Mouse (Mus musculus) limb, embryonic 14.5 days (tissue): ENCODE data around the gene Spin1. TPM values are rescaled to one million over a fixed set of nuclear protein-coding genes. Genes with fewer than 3 reads are reported as not detected.

Experiments used
- ATAC-seq: fragments of 200-750 bp; cut with Nextera tagmentation; 2 replicates; pipeline ENCODE4 v1.8.0; 2017; ENCODE audit warnings: low read depth, moderate number of reproducible peaks, moderate TSS enrichment; ENCODE audit not compliant: low FRiP score
- DNase-seq: peaks from one replicate; pipeline ENCODE4 v3.0.0-alpha.2; 2015; ENCODE audit warnings: low spot score
- H3K27ac ChIP-seq: fragments of 300-500 bp; sonication (generic); replicated peaks from 2 replicates; pipeline ENCODE4 v1.5.1; 2014; ENCODE audit warnings: low read depth, mild to moderate bottlenecking, low read length, moderate library complexity, mixed read lengths
- H3K27me3 ChIP-seq: fragments of 300-500 bp; sonication (generic); 2 replicates; pipeline ENCODE4 v1.6.1; 2014; ENCODE audit warnings: low read length, mixed read lengths; ENCODE audit not compliant: control insufficient read depth, insufficient read depth
- H3K36me3 ChIP-seq: fragments of 300-500 bp; sonication (generic); 2 replicates; pipeline ENCODE4 v1.6.1; 2014; ENCODE audit warnings: mild to moderate bottlenecking, low read length, moderate library complexity, mixed read lengths; ENCODE audit not compliant: control insufficient read depth, insufficient read depth
- H3K4me1 ChIP-seq: fragments of 300-500 bp; sonication (generic); 2 replicates; pipeline ENCODE4 v1.6.1; 2014; ENCODE audit warnings: antibody characterized with exemption, low read length, mixed read lengths; ENCODE audit not compliant: control insufficient read depth, insufficient read depth
- H3K4me2 ChIP-seq: fragments of 300-500 bp; sonication (generic); replicated peaks from 2 replicates; pipeline ENCODE4 v1.6.1; 2014; ENCODE audit warnings: low read depth, mild to moderate bottlenecking, low read length, moderate library complexity; ENCODE audit not compliant: severe bottlenecking
- H3K4me3 ChIP-seq: fragments of 300-500 bp; sonication (generic); replicated peaks from 2 replicates; pipeline ENCODE4 v1.5.1; 2014; ENCODE audit warnings: low read length
- H3K9ac ChIP-seq: fragments of 300-500 bp; sonication (generic); 2 replicates; pipeline ENCODE4 v1.6.1; 2014; ENCODE audit warnings: mild to moderate bottlenecking, low read depth, low read length, moderate library complexity; ENCODE audit not compliant: severe bottlenecking
- H3K9me3 ChIP-seq: fragments of 300-500 bp; sonication (generic); 2 replicates; pipeline ENCODE4 v1.6.1; 2016; ENCODE audit warnings: low read length; ENCODE audit not compliant: control insufficient read depth
- POLR2A ChIP-seq: fragments of 200-500 bp; IDR thresholded peaks from 2 replicates; pipeline ENCODE4 v1.8.0; 2012; ENCODE audit warnings: inconsistent platforms, mild to moderate bottlenecking, moderate library complexity, borderline replicate concordance; ENCODE audit not compliant: insufficient read depth, insufficient read length; ENCODE audit errors: extremely low read depth
- WGBS: fragments of 180-500 bp; shearing (Covaris S2); extraction: QIAGEN DNeasy Blood & Tissue Kit; methylation state at CpG from one replicate; pipeline ENCODE4 v1.1.7; 2014; 5-methylcytosine and 5-hydroxymethylcytosine counted together
- polyA plus RNA-seq, 2 experiments: library from polyadenylated mRNA; depleted of rRNA in 1 of 2; stranded (reverse) in 1 of 2; unstranded in 1 of 2; fragments of >200 nt; fragmentation: Nextera tagmentation in 1 of 2; extraction: Ambion mirVana in 1 of 2; gene quantifications; 2 replicates each; pipeline versions ENCODE4 v1.2.1 to v1.2.3; 2012 to 2014

The Spin1 gene
- polyA plus RNA-seq, 2 experiments, result 70.6 to 115 TPM

- ATAC-seq (no peak), DNase-seq (no peak)
- Histone ChIP-seq H3K9me3 (0 out of 2 replicates have a peak, but pooled peaks cover 4% of the 10 kb centered on the region), H3K27me3 (no peaks in the 10 kb centered on the region), H3K4me3 (no peak overlapping the region), H3K9ac (no peak overlapping the region), H3K36me3 (peaks cover 10% of the 10 kb centered on the region), H3K4me1 (no peaks in the 10 kb centered on the region), H3K4me2 (no peak overlapping the region), H3K27ac (no peak overlapping the region)
- whole genome bisulfite sequencing, result 76% methylated on average over 2 of the region's 2 CpGs
- no peak for TF ChIP-seq POLR2A
These were observed 61.0 kb downstream of the Spin1 start for GRCm38 (mm10) chr13:51161672-51162071.

GRCm38 (mm10) chr13:51162246-51162645, 61.6 kb downstream of the Spin1 start:
- no peak overlapping the region for H3K4me2 ChIP-seq
- H3K27me3 ChIP-seq, result no peaks in the 10 kb centered on the region
- no peak for DNase-seq
- no peak for ATAC-seq
- no peak overlapping the region for H3K4me3 ChIP-seq
- H3K27ac ChIP-seq, result no peak overlapping the region
- H3K4me1 ChIP-seq, result no peaks in the 10 kb centered on the region
- peaks cover 6% of the 10 kb centered on the region; the same call in 1 of the 2 replicates for H3K36me3 ChIP-seq
- H3K9ac ChIP-seq, result no peak overlapping the region
- WGBS, result 91% methylated on average over 6 of the region's 6 CpGs
- TF ChIP-seq POLR2A, result no peak
- H3K9me3 ChIP-seq, result 0 out of 2 replicates have a peak, but pooled peaks cover 4% of the 10 kb centered on the region

GRCm38 (mm10) chr13:51166711-51167110, 66.0 kb downstream of the Spin1 start:
- DNase-seq, result no peak
- 0 out of 2 replicates have a peak, but pooled peaks cover 4% of the 10 kb centered on the region for H3K9me3 ChIP-seq
- no peak overlapping the region for H3K27ac ChIP-seq
- H3K36me3 ChIP-seq, result no peaks in the 10 kb centered on the region
- ATAC-seq, result no peak
- peaks cover 3% of the 10 kb centered on the region; the same call in 1 of the 2 replicates for H3K4me1 ChIP-seq
- no peaks in the 10 kb centered on the region for H3K27me3 ChIP-seq
- 49% methylated on average over 11 of the region's 11 CpGs for WGBS
- H3K9ac ChIP-seq, result no peak overlapping the region
- H3K4me3 ChIP-seq, result no peak overlapping the region
- H3K4me2 ChIP-seq, result no peak overlapping the region
- TF ChIP-seq POLR2A, result no peak

- Histone ChIP-seq H3K4me3 (peak overlapping the region; percentile 52), H3K9ac (no peak overlapping the region), H3K27ac (no peak overlapping the region), H3K27me3 (no peaks in the 10 kb centered on the region), H3K4me1 (peaks cover 5% of the 10 kb centered on the region; the same call in 1 of the 2 replicates), H3K9me3 (no peaks in the 10 kb centered on the region), H3K4me2 (peak overlapping the region; percentile 98), H3K36me3 (no peaks in the 10 kb centered on the region)
- WGBS, result 34% methylated on average over 11 of the region's 11 CpGs
- no peak for TF ChIP-seq POLR2A
- DNase-seq, result no peak
- ATAC-seq, result no peak
These were observed 69.5 kb downstream of the Spin1 start for GRCm38 (mm10) chr13:51170215-51170614.

DNA sequence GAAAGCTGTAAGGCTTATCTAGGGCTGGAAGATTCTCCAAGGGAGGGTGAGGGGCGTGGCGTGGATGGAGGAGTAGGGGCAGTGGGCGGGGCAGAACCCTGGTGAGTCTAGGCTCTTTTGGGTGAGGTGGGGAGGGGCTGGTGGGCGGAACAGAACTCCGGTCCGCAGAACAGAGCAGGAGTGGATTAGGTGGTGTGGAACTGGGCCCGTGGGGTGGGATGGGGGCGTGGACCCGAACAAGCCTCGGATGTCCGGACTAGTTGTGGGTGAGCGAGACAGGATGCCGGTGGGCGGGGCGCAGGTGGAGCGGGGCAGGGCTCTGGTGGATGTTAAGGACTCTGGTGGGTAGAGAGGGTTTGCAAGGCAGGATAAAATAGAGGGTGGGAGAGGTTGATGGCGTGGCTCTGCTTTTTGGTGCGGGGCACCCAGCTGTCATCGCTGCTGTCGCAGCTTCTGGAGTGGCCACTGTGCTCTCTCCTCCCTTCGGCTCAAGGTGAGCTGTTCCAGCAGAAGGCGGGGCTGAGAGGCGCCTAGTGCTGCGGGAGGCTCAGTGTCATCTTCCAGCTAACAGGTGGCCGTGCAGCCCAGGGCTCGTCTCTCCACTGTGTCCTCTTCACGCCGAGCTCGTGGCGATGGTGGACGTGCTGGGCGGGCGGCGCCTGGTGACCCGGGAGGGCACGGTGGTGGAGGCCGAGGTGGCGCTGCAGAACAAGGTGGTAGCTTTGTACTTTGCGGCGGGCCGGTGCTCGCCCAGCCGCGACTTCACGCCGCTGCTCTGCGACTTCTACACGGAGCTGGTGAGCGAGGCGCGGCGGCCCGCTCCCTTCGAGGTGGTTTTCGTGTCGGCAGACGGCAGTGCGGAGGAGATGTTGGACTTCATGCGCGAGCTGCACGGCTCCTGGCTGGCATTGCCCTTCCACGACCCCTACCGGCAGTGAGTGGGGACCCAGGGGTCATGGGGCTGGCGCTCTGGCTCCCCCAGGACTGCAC, 70.3 kb downstream of the Spin1 start, which contains the start of gene Nxnl2:
TSS of gene Nxnl2 (plus strand) at position 332 of the 990 bp plus-strand sequence.
- ATAC-seq, result peak; percentile 56

More for the DNA sequence above, 70.3 kb downstream of the Spin1 start, which contains the start of gene Nxnl2:
- peak within 1 kb of the TSS; percentile 52 for H3K9ac ChIP-seq
- no peak within 1 kb of the TSS for H3K27ac ChIP-seq
- WGBS, result 0% methylated on average over 61 of the region's 64 CpGs
- H3K4me3 ChIP-seq, result peak within 1 kb of the TSS; percentile 52
- peaks cover 5% of the 10 kb centered on the region; the same call in 1 of the 2 replicates for H3K4me1 ChIP-seq
- peak within 1 kb of the TSS; percentile 98 for H3K4me2 ChIP-seq
- DNase-seq, result peak; percentile 58
- no peaks in the 10 kb centered on the region for H3K27me3 ChIP-seq
- H3K36me3 ChIP-seq, result no peaks in the 10 kb centered on the region
- H3K9me3 ChIP-seq, result no peaks in the 10 kb centered on the region
- TF ChIP-seq POLR2A, result no peak
